Mouse (Mus musculus): ENCODE results near the gene Ereg. TPM values are rescaled to one million over a fixed set of nuclear protein-coding genes. Genes with fewer than 3 reads are reported as not detected.

Ereg gene
- total RNA-seq (2018; cell fraction: chromatin; rRNA removed): under 1 TPM in 1 of 26 experiments, not detected in 25; 0.31 TPM
- under 1 TPM in 1 of 26 experiments, not detected in 25; 0.05 TPM for total RNA-seq (2018; cell fraction: cytosol; rRNA removed)
- total RNA-seq (2018; cell fraction: nucleus; rRNA removed): under 1 TPM in 1 of 26 experiments, not detected in 25; 0.13 TPM
- not detected in 3 replicates for polyA plus RNA-seq (2018)

- Histone ChIP-seq H3K36me3 (ENCODE audit: inconsistent target) (no peaks in the 10 kb centered on the region), H3K4me3 (ENCODE audit: inconsistent target) (no peak within 1 kb of the TSS), H3K27ac (no peak within 1 kb of the TSS), H3K79me2 (ENCODE audit: inconsistent target) (no peaks in the 10 kb centered on the region)
- WGBS (ENCODE audit: missing documents): 4% methylated on average over 25 of the region's 25 CpGs
These were observed at the start of gene Ereg for GRCm38 (mm10) chr5:91074450-91074950. TSS of gene Ereg (plus strand) at chr5:91074622.

GRCm38 (mm10) chr5:91027164-91027563, 47.3 kb upstream of the Ereg start, which contains the start of gene Epgn:
TSS of gene Epgn (plus strand) at chr5:91027464.
- H3K4me3 ChIP-seq (ENCODE audit: inconsistent target): no peak within 1 kb of the TSS
- WGBS (ENCODE audit: missing documents): 87% methylated on average over 6 of the region's 6 CpGs
- no peaks in the 10 kb centered on the region for H3K79me2 ChIP-seq (ENCODE audit: inconsistent target)
- H3K36me3 ChIP-seq (ENCODE audit: inconsistent target): no peaks in the 10 kb centered on the region
- no peak within 1 kb of the TSS for H3K27ac ChIP-seq

- no peaks in the 10 kb centered on the region for H3K36me3 ChIP-seq (ENCODE audit: inconsistent target)
- no peak overlapping the region for H3K4me3 ChIP-seq (ENCODE audit: inconsistent target)
- no peak overlapping the region for H3K27ac ChIP-seq
- no peaks in the 10 kb centered on the region for H3K79me2 ChIP-seq (ENCODE audit: inconsistent target)
- 71% methylated on average over 1 of the region's 1 CpGs for WGBS (ENCODE audit: missing documents)
These were observed 46.6 kb upstream of the Ereg start for GRCm38 (mm10) chr5:91027840-91028239.

GRCm38 (mm10) chr5:91030629-91031028, 43.8 kb upstream of the Ereg start:
- H3K36me3 ChIP-seq (ENCODE audit: inconsistent target): no peaks in the 10 kb centered on the region

GRCm38 (mm10) chr5:91035341-91035740, 39.1 kb upstream of the Ereg start:
- H3K79me2 ChIP-seq (ENCODE audit: inconsistent target): no peaks in the 10 kb centered on the region
- no peak overlapping the region for H3K4me3 ChIP-seq (ENCODE audit: inconsistent target)
- H3K27ac ChIP-seq: no peak overlapping the region
- WGBS (ENCODE audit: missing documents): 26% methylated on average over 2 of the region's 2 CpGs
- no peaks in the 10 kb centered on the region for H3K36me3 ChIP-seq (ENCODE audit: inconsistent target)

More at GRCm38 (mm10) chr5:91030629-91031028, 43.8 kb upstream of the Ereg start:
- H3K79me2 ChIP-seq (ENCODE audit: inconsistent target): no peaks in the 10 kb centered on the region
- 91% methylated on average over 2 of the region's 2 CpGs for WGBS (ENCODE audit: missing documents)
- no peak overlapping the region for H3K4me3 ChIP-seq (ENCODE audit: inconsistent target)
- H3K27ac ChIP-seq: no peak overlapping the region

DNA sequence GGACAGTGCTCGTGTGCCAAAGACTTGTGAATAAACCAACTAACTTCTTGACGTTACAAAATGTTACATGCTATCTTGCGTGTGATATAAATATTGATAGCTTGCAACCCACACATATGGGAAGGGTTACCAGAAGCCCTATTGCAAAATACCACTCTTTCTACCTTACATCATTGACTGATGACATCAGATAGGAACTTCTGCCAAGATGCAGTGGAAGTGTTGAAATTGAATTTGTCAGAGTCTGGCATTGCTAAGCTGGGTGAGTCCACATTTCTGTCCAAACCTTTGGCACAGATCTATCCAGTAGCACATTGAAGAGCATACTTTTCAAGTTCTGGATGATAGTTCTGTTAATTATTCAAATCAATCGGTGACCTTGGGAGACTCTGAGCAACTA, 37.8 kb upstream of the Ereg start:
- Histone ChIP-seq H3K36me3 (ENCODE audit: inconsistent target) (no peaks in the 10 kb centered on the region), H3K27ac (no peak overlapping the region), H3K79me2 (ENCODE audit: inconsistent target) (no peaks in the 10 kb centered on the region), H3K4me3 (ENCODE audit: inconsistent target) (no peak overlapping the region)
- WGBS (ENCODE audit: missing documents): 85% methylated on average over 4 of the region's 4 CpGs

DNA sequence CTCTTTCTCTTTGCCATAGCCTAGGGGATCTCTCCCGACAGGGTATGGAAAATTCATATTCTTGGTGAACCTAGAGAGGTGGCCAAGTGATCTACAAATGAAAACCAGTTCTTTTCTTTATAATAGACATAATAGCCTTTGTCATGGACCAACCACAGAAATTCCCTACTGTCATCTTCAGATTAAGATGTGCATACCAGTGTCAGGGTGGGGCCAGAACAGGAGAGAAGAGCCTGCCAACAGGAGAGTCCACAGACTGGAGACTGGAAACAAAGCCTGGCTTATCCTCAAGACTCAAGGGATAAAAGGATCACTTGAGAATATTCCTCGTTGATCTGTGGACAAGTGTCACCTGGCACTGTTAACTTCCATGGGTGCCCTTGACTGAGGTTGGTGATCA, 36.7 kb upstream of the Ereg start:
- Histone ChIP-seq H3K4me3 (ENCODE audit: inconsistent target) (no peak overlapping the region), H3K36me3 (ENCODE audit: inconsistent target) (no peaks in the 10 kb centered on the region), H3K27ac (no peak overlapping the region), H3K79me2 (ENCODE audit: inconsistent target) (no peaks in the 10 kb centered on the region)
- WGBS (ENCODE audit: missing documents): 82% methylated on average over 2 of the region's 2 CpGs

- H3K79me2 ChIP-seq (ENCODE audit: inconsistent target): no peaks in the 10 kb centered on the region
- WGBS (ENCODE audit: missing documents): 4% methylated on average over 2 of the region's 2 CpGs
- H3K27ac ChIP-seq: no peak overlapping the region
- H3K4me3 ChIP-seq (ENCODE audit: inconsistent target): no peak overlapping the region
- no peaks in the 10 kb centered on the region for H3K36me3 ChIP-seq (ENCODE audit: inconsistent target)
These were observed 35.9 kb upstream of the Ereg start for GRCm38 (mm10) chr5:91038547-91038946.

DNA sequence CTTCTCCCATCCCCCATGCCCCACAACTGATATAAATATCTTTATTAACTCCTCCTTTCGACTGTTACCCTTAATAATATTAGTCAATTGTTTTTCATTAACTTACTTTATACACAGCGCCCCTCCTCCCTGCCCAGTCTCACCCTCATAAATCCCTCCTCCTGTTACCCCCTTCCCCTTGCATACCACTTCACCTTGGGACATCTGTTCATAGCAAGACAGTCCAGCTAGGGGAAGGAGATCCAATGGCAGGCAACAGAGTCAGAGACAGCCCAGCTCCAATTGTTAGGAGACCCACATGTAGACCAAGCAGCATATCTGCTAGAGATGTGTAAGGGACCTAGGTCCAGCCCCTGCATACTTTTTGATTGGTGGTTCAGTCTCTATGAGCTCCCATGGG, 35.5 kb upstream of the Ereg start:
- H3K27ac ChIP-seq: no peak overlapping the region
- H3K79me2 ChIP-seq (ENCODE audit: inconsistent target): no peaks in the 10 kb centered on the region
- H3K4me3 ChIP-seq (ENCODE audit: inconsistent target): no peak overlapping the region
- 90% methylated on average over 2 of the region's 2 CpGs for WGBS (ENCODE audit: missing documents)
- H3K36me3 ChIP-seq (ENCODE audit: inconsistent target): no peaks in the 10 kb centered on the region

GRCm38 (mm10) chr5:91047987-91048386, 26.4 kb upstream of the Ereg start:
- no peaks in the 10 kb centered on the region for H3K79me2 ChIP-seq (ENCODE audit: inconsistent target)
- no peak overlapping the region for H3K27ac ChIP-seq
- H3K36me3 ChIP-seq (ENCODE audit: inconsistent target): no peaks in the 10 kb centered on the region
- WGBS (ENCODE audit: missing documents): 89% methylated on average over 6 of the region's 6 CpGs
- no peak overlapping the region for H3K4me3 ChIP-seq (ENCODE audit: inconsistent target)

DNA sequence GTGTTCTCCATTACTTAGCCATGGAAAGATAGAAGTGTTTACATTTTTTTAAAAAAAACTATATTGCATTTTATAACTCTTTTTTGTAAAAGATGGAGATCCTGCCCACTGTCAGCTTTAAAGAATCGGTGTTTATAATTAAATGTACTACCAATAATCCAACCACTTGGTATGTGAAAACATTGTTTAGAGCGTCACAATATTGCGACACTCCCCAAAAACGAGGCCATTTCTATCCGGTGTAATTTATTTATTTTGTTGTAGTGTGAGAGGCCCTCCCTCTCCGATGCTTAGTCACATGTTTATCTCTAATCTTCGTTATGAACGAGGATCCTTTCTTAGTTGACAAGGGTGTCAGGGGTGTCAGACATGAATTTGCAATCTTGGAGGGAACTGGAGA, 26.0 kb upstream of the Ereg start:
- no peak overlapping the region for H3K4me3 ChIP-seq (ENCODE audit: inconsistent target)
- WGBS (ENCODE audit: missing documents): 91% methylated on average over 8 of the region's 8 CpGs
- no peaks in the 10 kb centered on the region for H3K79me2 ChIP-seq (ENCODE audit: inconsistent target)
- H3K27ac ChIP-seq: no peak overlapping the region
- no peaks in the 10 kb centered on the region for H3K36me3 ChIP-seq (ENCODE audit: inconsistent target)

DNA sequence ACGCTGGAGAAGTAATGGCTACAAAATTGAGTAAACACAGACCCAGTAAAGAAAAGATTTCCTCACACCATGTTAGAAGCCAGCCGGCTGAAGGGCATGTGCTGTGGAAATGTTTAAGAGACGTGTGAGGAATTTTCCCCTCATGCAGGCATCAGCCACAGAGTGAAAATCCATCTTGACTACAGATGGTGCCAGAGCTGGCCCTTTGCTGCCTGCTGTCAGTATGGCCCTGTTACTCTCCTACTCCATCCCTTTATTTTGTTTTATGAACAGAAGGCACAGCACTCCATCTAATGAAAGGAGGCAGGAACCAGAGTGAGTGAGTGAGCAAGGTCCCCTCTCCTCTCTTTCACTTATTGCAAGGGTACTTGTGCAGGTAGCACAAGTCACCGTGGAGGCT, 2.1 kb upstream of the Ereg start:
- WGBS (ENCODE audit: missing documents): 87% methylated on average over 4 of the region's 4 CpGs
- Histone ChIP-seq H3K79me2 (ENCODE audit: inconsistent target) (no peaks in the 10 kb centered on the region), H3K27ac (no peak overlapping the region), H3K4me3 (ENCODE audit: inconsistent target) (no peak overlapping the region), H3K36me3 (ENCODE audit: inconsistent target) (no peaks in the 10 kb centered on the region)

- no peaks in the 10 kb centered on the region for H3K36me3 ChIP-seq (ENCODE audit: inconsistent target)
- no peak overlapping the region for H3K27ac ChIP-seq
- no peak overlapping the region for H3K4me3 ChIP-seq (ENCODE audit: inconsistent target)
- WGBS (ENCODE audit: missing documents): 20% methylated on average over 8 of the region's 8 CpGs
- no peaks in the 10 kb centered on the region for H3K79me2 ChIP-seq (ENCODE audit: inconsistent target)
These were observed 796 bp upstream of the Ereg start for GRCm38 (mm10) chr5:91073626-91074025.

DNA sequence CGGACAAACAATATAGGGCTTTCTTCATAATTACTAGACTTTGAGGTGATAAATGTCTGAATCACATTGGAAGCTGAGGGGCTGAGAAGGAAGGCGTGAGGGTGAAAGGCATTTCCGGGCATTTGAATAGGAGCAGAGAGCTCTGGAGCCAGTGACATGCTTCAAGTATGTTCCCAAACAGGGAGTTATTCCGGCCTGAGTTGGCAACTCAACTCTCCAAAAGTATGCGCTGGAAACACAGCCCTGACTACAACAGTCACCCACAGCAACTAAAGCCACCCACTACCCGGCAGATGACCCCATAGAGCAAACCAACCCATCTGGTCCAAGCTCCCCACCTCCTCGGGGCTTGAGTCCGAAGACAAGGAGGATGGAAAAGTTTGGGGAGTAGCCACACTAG, 396 bp upstream of the Ereg start:
- Histone ChIP-seq H3K4me3 (ENCODE audit: inconsistent target) (no peak overlapping the region), H3K27ac (no peak overlapping the region), H3K36me3 (ENCODE audit: inconsistent target) (no peaks in the 10 kb centered on the region), H3K79me2 (ENCODE audit: inconsistent target) (no peaks in the 10 kb centered on the region)
- 33% methylated on average over 8 of the region's 8 CpGs for WGBS (ENCODE audit: missing documents)

DNA sequence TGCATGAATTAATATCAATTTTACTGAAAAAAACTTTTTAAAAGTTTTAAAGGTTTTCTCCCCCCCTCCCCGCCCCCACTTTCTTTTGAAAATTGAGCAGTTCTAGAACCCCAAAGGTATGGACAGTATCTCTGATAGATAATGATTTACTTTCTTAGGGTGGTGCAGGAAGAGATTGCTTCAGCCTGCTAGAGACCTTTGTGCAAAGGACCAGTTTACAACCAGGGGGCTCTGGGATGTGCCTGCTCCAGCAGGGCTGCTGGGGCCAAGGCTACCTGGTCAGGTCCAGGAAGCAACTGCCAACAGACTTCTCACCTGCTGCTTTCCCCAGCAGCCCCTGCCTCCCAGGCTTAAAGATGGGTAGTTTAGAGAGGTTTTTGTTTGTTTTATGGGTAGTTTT, 599 bp downstream of the Ereg start:
- H3K4me3 ChIP-seq (ENCODE audit: inconsistent target): no peak overlapping the region
- no peak overlapping the region for H3K27ac ChIP-seq
- H3K36me3 ChIP-seq (ENCODE audit: inconsistent target): no peaks in the 10 kb centered on the region
- WGBS (ENCODE audit: missing documents): 33% methylated on average over 1 of the region's 1 CpGs
- H3K79me2 ChIP-seq (ENCODE audit: inconsistent target): no peaks in the 10 kb centered on the region

DNA sequence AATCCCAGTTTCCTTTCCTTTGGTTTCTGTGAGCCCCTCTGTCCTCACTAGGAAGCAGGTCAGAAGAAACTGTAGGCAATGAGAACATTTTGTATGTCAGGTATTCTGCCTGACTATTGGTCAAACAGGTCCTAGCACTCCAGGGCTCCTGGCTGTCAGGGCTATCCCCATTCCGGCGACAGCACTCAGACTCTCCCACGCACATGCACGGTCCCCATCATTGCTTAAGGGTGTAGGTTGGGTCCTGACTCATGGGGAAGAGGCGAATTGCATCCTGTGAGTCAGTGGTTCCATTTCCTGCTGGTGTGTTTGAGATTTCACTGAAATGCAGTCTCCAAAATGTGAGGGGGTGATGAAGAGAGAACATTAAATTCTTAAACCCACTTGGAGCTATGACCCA, 8.6 kb downstream of the Ereg start:
- Histone ChIP-seq H3K79me2 (ENCODE audit: inconsistent target) (no peaks in the 10 kb centered on the region), H3K36me3 (ENCODE audit: inconsistent target) (no peaks in the 10 kb centered on the region), H3K4me3 (ENCODE audit: inconsistent target) (no peak overlapping the region), H3K27ac (no peak overlapping the region)
- WGBS (ENCODE audit: missing documents): 33% methylated on average over 5 of the region's 5 CpGs
